Mouse (Mus musculus): ENCODE measurements around the gene Pola1.
"Not testable (repeated sequence)": the region's sequence is repeated elsewhere in the genome, so short reads cannot be mapped to it uniquely, and the experiment has no call there.

The Pola1 gene

DNA sequence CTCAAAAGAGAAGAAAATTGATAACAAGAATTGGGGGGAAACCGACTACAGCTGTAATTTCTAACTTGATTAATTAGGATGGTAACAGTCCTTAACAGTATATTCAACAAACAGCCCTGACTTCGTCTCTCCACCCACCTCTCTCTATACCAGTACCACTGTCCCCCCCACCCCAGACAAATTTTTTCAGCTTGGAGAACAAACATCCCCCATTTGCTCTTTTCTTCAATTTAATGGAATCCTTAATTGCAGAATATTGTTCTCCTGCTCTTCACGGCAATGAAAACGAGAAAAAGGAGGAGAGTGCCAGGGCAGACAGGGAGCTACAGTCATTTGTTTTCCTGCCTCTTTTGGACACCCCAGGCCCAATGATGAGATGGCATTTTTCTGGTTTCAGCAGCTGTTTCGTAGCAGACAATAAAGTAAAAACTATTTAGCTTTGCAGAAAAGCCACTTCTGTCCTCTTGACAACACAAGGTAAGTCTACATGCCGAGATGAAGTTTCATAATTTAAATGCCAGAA is 202.2 kb downstream of the Pola1 start:
- no peak for DNase-seq (ENCODE audit: low read depth, low spot score)

GRCm38 (mm10) chrX:93428956-93429737 is 202.8 kb downstream of the Pola1 start:
- no peak for DNase-seq (ENCODE audit: low read depth, low spot score)

GRCm38 (mm10) chrX:93400871-93401270 is 231.1 kb downstream of the Pola1 start:
- not testable (repeated sequence) for DNase-seq (ENCODE audit: low read depth, low spot score)

GRCm38 (mm10) chrX:93397089-93397488 is 234.9 kb downstream of the Pola1 start:
- DNase-seq (ENCODE audit: low read depth, low spot score): no peak

DNA sequence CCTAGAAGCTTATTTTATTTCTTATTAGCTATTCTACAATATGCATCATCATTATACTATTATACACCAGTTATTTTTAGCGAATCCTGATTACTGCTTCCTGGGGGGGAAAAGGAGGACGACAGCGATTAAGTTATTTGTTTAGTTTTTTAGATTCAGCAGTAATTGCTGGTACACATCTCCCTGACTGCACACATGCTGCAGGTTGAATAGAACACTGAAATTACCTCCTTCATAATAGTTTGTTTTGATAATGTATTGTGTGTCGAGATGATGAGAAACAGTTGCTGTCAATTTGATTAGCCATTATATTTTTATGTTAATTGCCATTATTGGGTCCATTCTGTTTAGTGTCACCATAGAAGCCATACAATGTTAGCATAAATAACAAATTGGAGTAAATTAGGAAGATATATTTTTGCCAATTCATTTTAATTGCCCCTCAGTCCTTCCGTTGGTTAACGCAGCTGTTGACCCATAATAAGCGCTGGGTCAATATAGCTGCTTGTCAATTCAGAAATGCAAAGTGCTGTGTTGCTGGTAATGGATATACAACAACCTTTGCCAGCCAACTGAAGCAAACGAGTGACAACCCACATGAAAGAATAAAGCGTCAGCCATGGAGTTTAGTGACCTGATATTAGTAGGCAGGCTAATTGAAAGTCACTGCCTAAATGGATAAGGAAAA is 254.5 kb downstream of the Pola1 start:
- no peak for DNase-seq (ENCODE audit: low read depth, low spot score)

DNA sequence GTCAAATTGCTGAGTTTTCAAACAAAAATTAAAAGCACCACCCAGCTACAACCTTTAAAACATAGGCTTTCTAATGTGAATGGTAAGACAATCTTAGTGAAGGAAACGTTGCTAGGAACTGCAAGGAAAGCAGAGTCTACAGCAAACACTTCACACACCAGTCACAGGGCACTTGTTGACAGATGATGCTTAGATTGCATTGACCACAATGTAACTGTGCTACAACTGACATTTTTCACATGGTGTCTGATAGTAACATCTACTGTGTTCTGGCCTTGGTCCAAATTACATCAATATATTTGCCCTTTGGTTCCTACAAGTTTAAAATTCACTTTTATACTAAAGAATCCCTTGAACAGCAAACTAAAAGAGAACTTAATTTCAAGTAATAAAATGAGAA is 258.5 kb downstream of the Pola1 start:
- DNase-seq (ENCODE audit: low read depth, low spot score): no peak

- no peak for DNase-seq (ENCODE audit: low read depth, low spot score)
Observed at GRCm38 (mm10) chrX:93369708-93370107, 262.2 kb downstream of the Pola1 start.

- DNase-seq (ENCODE audit: low read depth, low spot score): no peak
Observed at GRCm38 (mm10) chrX:93368211-93368610, 263.7 kb downstream of the Pola1 start.

GRCm38 (mm10) chrX:93321336-93321735 is 310.6 kb downstream of the Pola1 start:
- no peak for DNase-seq (ENCODE audit: low read depth, low spot score)

GRCm38 (mm10) chrX:93319979-93320378 is 312.0 kb downstream of the Pola1 start:
- DNase-seq (ENCODE audit: low read depth, low spot score): no peak

DNA sequence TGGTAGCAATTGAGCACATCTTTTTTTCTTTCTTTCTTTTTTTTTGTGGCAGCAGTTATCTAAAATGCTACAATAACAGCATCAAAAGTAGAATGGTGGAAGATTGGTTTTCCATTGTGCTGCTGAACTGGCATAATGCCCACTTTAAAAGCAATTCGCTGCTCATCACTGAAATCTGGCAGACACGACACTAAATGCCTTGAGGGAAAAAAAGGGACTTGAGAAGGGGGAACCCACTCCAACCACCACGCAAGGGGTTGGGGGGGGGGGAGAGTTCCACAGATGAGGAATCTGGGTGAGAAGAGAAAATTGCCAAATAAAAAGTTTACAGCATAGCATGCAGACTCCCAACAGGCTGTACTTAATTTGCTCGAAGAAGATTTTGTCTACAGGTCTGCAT is 314.4 kb downstream of the Pola1 start:
- no peak for DNase-seq (ENCODE audit: low read depth, low spot score)

- no peak for DNase-seq (ENCODE audit: low read depth, low spot score)
Observed at GRCm38 (mm10) chrX:93305780-93306179, 326.2 kb downstream of the Pola1 start.

DNA sequence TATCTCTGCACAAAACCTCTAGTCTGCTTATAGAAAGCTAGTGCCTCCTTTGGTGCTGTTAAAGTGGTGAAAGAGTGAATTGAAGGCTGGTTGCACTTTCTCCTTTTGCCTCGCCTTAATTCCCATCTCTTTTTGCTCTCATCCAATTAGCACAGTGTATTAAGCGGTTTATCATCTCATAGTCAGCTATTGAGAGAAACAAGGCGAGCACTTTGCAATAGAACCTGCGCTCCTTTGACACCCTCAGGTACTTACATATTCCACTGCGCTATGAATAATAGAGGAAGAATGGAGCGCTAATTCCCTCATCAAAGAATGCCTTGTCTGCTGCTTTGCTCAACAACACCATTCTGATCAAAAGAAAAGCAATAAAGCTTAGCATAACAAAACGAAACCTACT is 330.2 kb downstream of the Pola1 start:
- no peak for DNase-seq (ENCODE audit: low read depth, low spot score)

- no peak for DNase-seq (ENCODE audit: low read depth, low spot score)
Observed at GRCm38 (mm10) chrX:93300183-93300815, 331.7 kb downstream of the Pola1 start.

DNA sequence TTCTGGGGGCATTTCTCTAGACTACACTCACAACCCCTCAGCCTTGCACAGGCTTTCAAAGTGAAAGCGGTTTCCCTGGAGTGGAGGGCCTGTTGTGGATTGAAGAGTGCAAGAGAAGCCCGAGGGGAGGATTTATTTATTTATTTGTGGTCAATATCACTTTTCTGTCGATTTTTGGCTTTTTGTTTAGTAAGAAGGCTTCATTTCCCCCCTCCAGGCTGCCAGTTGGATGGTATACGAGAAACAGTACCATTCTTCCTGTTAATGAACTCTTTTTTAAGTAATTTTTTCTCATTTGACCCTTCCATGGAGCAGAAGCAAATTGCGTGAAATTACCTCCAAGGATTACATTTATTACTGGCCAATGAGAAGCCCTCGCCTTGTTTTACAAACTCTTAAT is 332.2 kb downstream of the Pola1 start:
- DNase-seq (ENCODE audit: low read depth, low spot score): no peak

- no peak for DNase-seq (ENCODE audit: low read depth, low spot score)
Observed at GRCm38 (mm10) chrX:93299046-93299626, 332.8 kb downstream of the Pola1 start.

GRCm38 (mm10) chrX:93297001-93297441 is 334.9 kb downstream of the Pola1 start:
- peak; percentile 45 for DNase-seq (ENCODE audit: low read depth, low spot score)

DNA sequence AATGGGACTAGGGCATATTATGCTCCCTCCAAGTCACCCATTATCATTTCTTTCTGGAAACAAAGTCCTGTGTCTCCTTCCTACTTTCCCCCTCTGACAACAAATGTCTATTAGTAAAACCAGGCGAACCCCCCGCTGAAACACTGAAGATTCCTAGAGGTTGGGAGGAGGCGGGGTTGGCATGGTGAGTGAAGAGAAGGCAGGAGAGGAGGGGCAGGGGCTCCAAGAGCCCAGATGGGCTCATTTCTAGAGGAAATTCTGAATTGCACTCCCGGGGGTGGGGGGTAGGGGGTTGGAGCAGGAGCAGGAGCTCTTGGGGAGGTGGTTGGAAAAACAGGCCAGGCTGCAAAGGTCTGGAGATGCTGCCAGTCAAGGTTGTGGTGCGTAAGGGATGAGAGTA is 336.1 kb downstream of the Pola1 start:
- DNase-seq (ENCODE audit: low read depth, low spot score): no peak

DNA sequence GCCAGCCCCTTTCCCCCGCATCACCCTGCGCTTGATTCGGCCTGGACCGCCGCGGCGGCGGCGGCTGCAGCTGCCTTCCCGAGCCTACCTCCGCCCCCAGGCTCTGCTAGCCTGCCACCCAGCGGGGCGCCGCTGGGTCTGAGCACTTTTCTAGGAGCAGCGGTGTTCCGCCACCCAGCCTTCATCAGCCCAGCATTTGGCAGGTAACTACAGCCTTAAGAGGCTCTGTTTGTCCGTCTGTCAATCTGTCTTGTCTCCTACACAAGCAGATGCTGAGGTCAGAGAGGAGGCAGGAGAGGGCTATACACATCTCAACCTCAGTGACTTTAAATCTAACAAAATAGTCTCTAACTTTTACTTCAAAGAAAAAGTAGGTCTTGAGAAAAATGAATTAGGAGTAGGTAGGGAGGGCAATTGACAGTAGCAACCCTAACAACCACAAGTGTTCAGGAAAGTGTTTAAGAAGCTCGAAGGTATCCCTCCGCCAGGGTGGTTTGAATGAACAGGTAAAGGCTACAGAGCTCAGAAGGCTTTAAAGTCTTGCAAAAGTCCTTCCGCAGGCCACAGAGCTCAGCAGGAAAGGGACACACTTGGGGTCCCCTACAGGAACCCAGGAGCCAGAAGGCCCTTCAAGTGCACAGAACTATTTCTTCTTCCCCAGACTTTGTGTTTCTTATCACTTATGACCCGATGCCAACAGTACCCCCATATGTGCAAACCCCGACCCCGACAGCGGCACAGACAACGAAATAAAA is 337.0 kb downstream of the Pola1 start:
- peak; percentile 21 for DNase-seq (ENCODE audit: low read depth, low spot score)

DNA sequence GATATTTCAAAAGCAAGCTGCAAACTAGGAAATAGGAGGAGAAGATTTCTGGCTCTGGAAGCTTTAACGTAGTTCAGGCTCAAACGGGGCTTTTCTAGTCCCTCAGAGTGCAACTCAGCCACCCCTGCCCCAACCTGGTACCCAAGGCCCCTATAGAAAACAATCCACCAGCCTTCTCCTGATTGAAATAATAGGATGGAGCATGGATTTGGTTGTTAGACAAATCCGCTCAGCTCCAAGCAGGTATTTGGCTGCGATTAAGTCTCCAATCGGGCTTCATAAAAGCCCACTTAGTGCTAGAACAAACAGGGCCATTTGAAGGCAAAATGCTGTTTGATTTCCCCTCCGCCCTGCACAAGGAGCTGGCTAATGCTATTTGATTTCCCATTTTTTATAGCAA is 339.9 kb downstream of the Pola1 start:
- DNase-seq (ENCODE audit: low read depth, low spot score): no peak

DNA sequence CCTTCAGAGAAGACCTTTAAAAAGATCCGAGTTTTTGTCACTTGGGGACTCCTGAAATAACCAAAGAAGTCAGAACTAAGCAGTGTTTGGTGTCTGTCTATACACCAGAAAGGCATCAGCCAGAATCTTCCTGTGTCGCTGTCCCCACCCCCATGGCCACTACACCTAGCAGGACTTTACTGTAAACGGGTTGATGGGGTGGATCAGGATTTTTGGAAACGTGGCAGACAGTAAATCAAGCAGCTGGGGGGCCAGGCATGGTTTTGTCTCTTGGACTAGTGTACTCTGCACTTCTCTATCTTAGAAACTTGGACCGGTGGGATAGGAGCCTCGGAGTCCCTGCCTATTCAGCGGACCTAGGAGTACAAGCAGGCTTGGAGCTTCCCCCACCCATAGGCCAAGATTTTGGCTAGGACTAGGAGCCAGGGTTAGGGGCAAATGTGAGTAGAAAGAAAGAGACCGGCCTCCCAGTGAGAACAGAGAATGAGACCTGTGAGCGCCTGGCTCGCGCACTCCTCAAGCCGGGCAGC is 342.0 kb downstream of the Pola1 start:
- peak; percentile 20 for DNase-seq (ENCODE audit: low read depth, low spot score)
